Comparison of ENCODE assay signal across 11 mouse cellular contexts in genomic region chr7:6860689-6861088, GRCm38 (mm10).
DNase-seq lines count a peak whose midpoint lies in the region; ATAC-seq and TF ChIP-seq lines count a peak whose summit lies in the region.
"Had no signal": no experiment of that assay in that cellular context is flagged by ENCODE, and none has a peak within 500 bp of the region (broad histone marks: within the 10 kb centered on the region; RNA-seq: fewer than 3 reads in every experiment).

No protein-coding gene starts in this region.

- TF ChIP-seq CTCF in stomach, postnatal 0 days (IDR thresholded peaks at IDR 0.05; ENCODE audit: low read depth), result no peak
- no peak for TF ChIP-seq CTCF in heart, adult 2 months (IDR thresholded peaks at IDR 0.05)

- no peaks in the 10 kb centered on the region for H3K9me3 ChIP-seq in forebrain, embryonic 14.5 days (replicated peaks; ENCODE audit: control insufficient read depth, low read length)
- H3K9me3 ChIP-seq in liver, embryonic 13.5 days (replicated peaks), result no peaks in the 10 kb centered on the region
- H3K9me3 ChIP-seq in stomach, postnatal 0 days (ENCODE audit: control insufficient read depth, low read length), result no peaks in the 10 kb centered on the region
- no peaks in the 10 kb centered on the region for H3K9me3 ChIP-seq in heart, embryonic 10.5 days
- H3K9me3 ChIP-seq: heart, embryonic 15.5 days had no signal

- 6% methylated on average over 6 of the region's 6 CpGs for WGBS in forebrain, embryonic 14.5 days
- 26% methylated on average over 6 of the region's 6 CpGs for WGBS in liver, embryonic 13.5 days (ENCODE audit: insufficient replicate concordance)
- WGBS in stomach, postnatal 0 days, result 20% methylated on average over 6 of the region's 6 CpGs
- 21% methylated on average over 6 of the region's 6 CpGs for WGBS in heart, adult 2 months
- 11% methylated on average over 6 of the region's 6 CpGs for WGBS in heart, embryonic 10.5 days

- no peak overlapping the region; the same call in 1 of the 2 replicates for H3K27ac ChIP-seq in forebrain, embryonic 14.5 days (ENCODE audit: low read depth, low read length)
- H3K27ac ChIP-seq in liver, embryonic 13.5 days, result no peak overlapping the region
- H3K27ac ChIP-seq in stomach, postnatal 0 days (replicated peaks), result no peak overlapping the region
- H3K27ac ChIP-seq in heart, adult 2 months, result no peak overlapping the region
- no peak overlapping the region; the same call in 1 of the 2 replicates for H3K27ac ChIP-seq in heart, embryonic 10.5 days
- H3K27ac ChIP-seq: heart, embryonic 15.5 days had no signal

- no peak overlapping the region for H3K4me2 ChIP-seq in forebrain, embryonic 14.5 days (ENCODE audit: low read length)
- no peak overlapping the region for H3K4me2 ChIP-seq in liver, embryonic 13.5 days
- no peak overlapping the region for H3K4me2 ChIP-seq in stomach, postnatal 0 days (replicated peaks; ENCODE audit: low read depth)
- H3K4me2 ChIP-seq: heart, embryonic 15.5 days had no signal

- H3K36me3 ChIP-seq in forebrain, embryonic 14.5 days (ENCODE audit: control insufficient read depth, insufficient read depth, low read length), result no peaks in the 10 kb centered on the region
- H3K36me3 ChIP-seq in liver, embryonic 13.5 days, result no peaks in the 10 kb centered on the region
- no peaks in the 10 kb centered on the region for H3K36me3 ChIP-seq in stomach, postnatal 0 days (ENCODE audit: control insufficient read depth, insufficient read depth, low read length)
- H3K36me3 ChIP-seq in heart, adult 2 months (ENCODE audit: control insufficient read depth, insufficient read depth, low read length), result no peaks in the 10 kb centered on the region
- H3K36me3 ChIP-seq in heart, embryonic 10.5 days, result no peaks in the 10 kb centered on the region
- H3K36me3 ChIP-seq: heart, embryonic 15.5 days had no signal

- ATAC-seq in forebrain, embryonic 14.5 days, result peak; percentile 87
- peak; percentile 73 for ATAC-seq in liver, embryonic 13.5 days (ENCODE audit: low read depth)
- peak; percentile 24; the same call in 1 of the 2 replicates for ATAC-seq in stomach, postnatal 0 days (ENCODE audit: low FRiP score, low TSS enrichment)

- no peak for TF ChIP-seq POLR2A in heart, adult 2 months (IDR thresholded peaks at IDR 0.05; ENCODE audit: insufficient read depth, low read depth, low read length)

- H3K79me2 ChIP-seq in heart, adult 2 months (replicated peaks; ENCODE audit: control insufficient read depth, insufficient read depth, low read length), result no peaks in the 10 kb centered on the region

- H3K27me3 ChIP-seq in forebrain, embryonic 14.5 days (replicated peaks; ENCODE audit: control insufficient read depth, insufficient read depth, low read length), result no peaks in the 10 kb centered on the region
- no peaks in the 10 kb centered on the region for H3K27me3 ChIP-seq in liver, embryonic 13.5 days
- no peaks in the 10 kb centered on the region; the same call in 1 of the 2 replicates for H3K27me3 ChIP-seq in stomach, postnatal 0 days (ENCODE audit: control insufficient read depth, insufficient read depth, low read length)
- H3K27me3 ChIP-seq in heart, adult 2 months (ENCODE audit: control insufficient read depth, insufficient read depth, low read length), result no peaks in the 10 kb centered on the region
- H3K27me3 ChIP-seq in heart, embryonic 10.5 days (ENCODE audit: insufficient read depth, poor library complexity, severe bottlenecking), result no peaks in the 10 kb centered on the region
- H3K27me3 ChIP-seq: heart, embryonic 15.5 days had no signal

- TF ChIP-seq EP300 in stomach, postnatal 0 days (optimal IDR thresholded peaks at IDR 0.05), result no peak
- no peak for TF ChIP-seq EP300 in heart, adult 2 months (IDR thresholded peaks at IDR 0.05; ENCODE audit: insufficient read depth, low read depth, low read length)

- peak; percentile 53 to 70 for DNase-seq in right cerebral cortex, postnatal 10 days (ENCODE audit: low spot score in 2 of 2)
- no peak for DNase-seq in right cerebral cortex, adult 18-20 months
- DNase-seq in forebrain, embryonic 14.5 days (ENCODE audit: low spot score), result peak; percentile 79
- DNase-seq in liver, embryonic 13.5 days, result no peak
- peak; percentile 17 for DNase-seq in stomach, postnatal 0 days (ENCODE audit: low spot score)
- DNase-seq in heart, adult 2 months, result no peak
- no peak for DNase-seq in left cerebral cortex, postnatal 36 days (ENCODE audit: low spot score in 2 of 2)
- DNase-seq in heart, embryonic 10.5 days (ENCODE audit: low spot score), result no peak
- DNase-seq: cerebellum, postnatal 36 days; lung, postnatal 36 days had no signal

- intact Hi-C loops in heart, adult 2 months (cut with DNase I), result no loop called here
- intact Hi-C loops in left cerebral cortex, postnatal 36 days (cut with DNase I), result no loop called here

- no peak overlapping the region for H3K4me3 ChIP-seq in forebrain, embryonic 14.5 days (ENCODE audit: low read depth, low read length)
- no peak overlapping the region for H3K4me3 ChIP-seq in liver, embryonic 13.5 days (replicated peaks)
- H3K4me3 ChIP-seq in stomach, postnatal 0 days (ENCODE audit: low read depth, low read length), result no peak overlapping the region
- no peak overlapping the region for H3K4me3 ChIP-seq in heart, adult 2 months
- H3K4me3 ChIP-seq in heart, embryonic 10.5 days, result no peak overlapping the region
- H3K4me3 ChIP-seq: heart, embryonic 15.5 days had no signal

- peaks cover 10% of the 10 kb centered on the region; the same call in 1 of the 2 replicates for H3K4me1 ChIP-seq in forebrain, embryonic 14.5 days (ENCODE audit: control insufficient read depth, insufficient read depth, low read length)
- 0 out of 2 replicates have a peak, but pooled peaks cover 4% of the 10 kb centered on the region for H3K4me1 ChIP-seq in liver, embryonic 13.5 days (replicated peaks)
- H3K4me1 ChIP-seq in stomach, postnatal 0 days (replicated peaks; ENCODE audit: control insufficient read depth, insufficient read depth), result no peaks in the 10 kb centered on the region
- H3K4me1 ChIP-seq in heart, adult 2 months (ENCODE audit: control insufficient read depth, insufficient read depth, low read length), result no peaks in the 10 kb centered on the region
- peaks cover 14% of the 10 kb centered on the region for H3K4me1 ChIP-seq in heart, embryonic 10.5 days

- H3K9ac ChIP-seq in forebrain, embryonic 14.5 days (ENCODE audit: low read length), result no peak overlapping the region
- H3K9ac ChIP-seq in liver, embryonic 13.5 days, result no peak overlapping the region
- no peak overlapping the region for H3K9ac ChIP-seq in stomach, postnatal 0 days (ENCODE audit: low read length)
- no peak overlapping the region for H3K9ac ChIP-seq in heart, adult 2 months (ENCODE audit: low read depth, low read length)
- H3K9ac ChIP-seq: heart, embryonic 15.5 days had no signal

Comparison
In these comparisons a context has a peak if more than half of its experiments do, and no peak if none do; other contexts are left out.
1. DNase-seq: peak in right cerebral cortex, postnatal 10 days (2 of 2), forebrain, embryonic 14.5 days (single experiment) and stomach, postnatal 0 days (single experiment); none in right cerebral cortex, adult 18-20 months (single experiment), liver, embryonic 13.5 days (single experiment), heart, adult 2 months (0 of 2), left cerebral cortex, postnatal 36 days (0 of 2) and heart, embryonic 10.5 days (single experiment).
2. ATAC-seq: peak in every context shown above with its lines; median percentile 87 in forebrain, embryonic 14.5 days; 73 in liver, embryonic 13.5 days; 24 in stomach, postnatal 0 days.